Mouse (Mus musculus) heart, postnatal 0 days (tissue): ENCODE data around the gene Mns1. TPM values are rescaled to one million over a fixed set of nuclear protein-coding genes. Genes with fewer than 3 reads are reported as not detected.

Experiments used
- ATAC-seq: fragments of 200-750 bp; cut with Nextera tagmentation; 2 replicates; pipeline ENCODE4 v1.8.0; 2017; ENCODE audit warnings: low read depth, moderate number of reproducible peaks, moderate library complexity; ENCODE audit not compliant: insufficient read depth
- DNase-seq: peaks from one replicate; pipeline ENCODE4 v3.0.0-alpha.2; 2016; ENCODE audit warnings: low spot score
- H3K27ac ChIP-seq: fragments of 300-500 bp; sonication (generic); 2 replicates; pipeline ENCODE4 v1.5.1; 2014; ENCODE audit warnings: low read depth, mild to moderate bottlenecking
- H3K27me3 ChIP-seq: fragments of 300-500 bp; sonication (generic); 2 replicates; pipeline ENCODE4 v1.6.1; 2014; ENCODE audit warnings: low read length, mixed read lengths; ENCODE audit not compliant: control insufficient read depth, insufficient read depth
- H3K36me3 ChIP-seq: fragments of 300-500 bp; sonication (generic); replicated peaks from 2 replicates; pipeline ENCODE4 v1.6.1; 2014; ENCODE audit warnings: low read length, mixed read lengths; ENCODE audit not compliant: control insufficient read depth, insufficient read depth
- H3K4me1 ChIP-seq: fragments of 300-500 bp; sonication (generic); 2 replicates; pipeline ENCODE4 v1.6.1; 2014; ENCODE audit warnings: antibody characterized with exemption; ENCODE audit not compliant: control insufficient read depth, insufficient read depth
- H3K4me2 ChIP-seq: fragments of 300-500 bp; sonication (generic); 2 replicates; pipeline ENCODE4 v1.6.1; 2014; ENCODE audit warnings: low read depth, mild to moderate bottlenecking, low read length, moderate library complexity
- H3K4me3 ChIP-seq: fragments of 300-500 bp; sonication (generic); 2 replicates; pipeline ENCODE4 v1.5.1; 2014; ENCODE audit warnings: low read depth, low read length
- H3K9ac ChIP-seq: fragments of 300-500 bp; sonication (generic); replicated peaks from 2 replicates; pipeline ENCODE4 v1.6.1; 2014; ENCODE audit warnings: low read depth, low read length, mixed read lengths
- H3K9me3 ChIP-seq: fragments of 300-500 bp; sonication (generic); replicated peaks from 2 replicates; pipeline ENCODE4 v1.6.1; 2016; ENCODE audit warnings: low read length; ENCODE audit not compliant: control insufficient read depth
- CTCF ChIP-seq: IDR thresholded peaks from 2 replicates; pipeline ENCODE4 v1.5.1; 2016; ENCODE audit warnings: antibody characterized with exemption, control low read depth, low read depth
- EP300 ChIP-seq: IDR thresholded peaks from 2 replicates; pipeline ENCODE4 v1.6.1; 2016; ENCODE audit warnings: antibody characterized with exemption, low read depth
- WGBS: fragments of 180-500 bp; shearing (Covaris S2); extraction: QIAGEN DNeasy Blood & Tissue Kit; methylation state at CpG from one replicate; pipeline ENCODE4 v1.1.7; 2014; 5-methylcytosine and 5-hydroxymethylcytosine counted together
- polyA plus RNA-seq: library from polyadenylated mRNA; unstranded; fragments of >200 nt; fragmentation: Nextera tagmentation; extraction: Ambion mirVana; gene quantifications from 2 replicates; pipeline ENCODE4 v1.2.1, GENCODE M21; 2015
- total RNA-seq: library from RNA; depleted of rRNA; stranded (reverse); fragments of >200 nt; gene quantifications from 2 replicates; pipeline ENCODE4 v1.2.3, GENCODE M21; 2014; ENCODE audit warnings: low replicate concordance

The Mns1 gene
- total and polyA plus RNA-seq, 2 experiments from 2014 or later, result 1.1 to 5.1 TPM

- H3K27ac ChIP-seq, result peak overlapping the region; percentile 34; the same call in 1 of the 2 replicates
- no peak overlapping the region for H3K9ac ChIP-seq
- TF ChIP-seq EP300 (no peak), CTCF (no peak)
- H3K4me1 ChIP-seq, result no peaks in the 10 kb centered on the region
- no peak overlapping the region for H3K4me2 ChIP-seq
- peaks cover 3% of the 10 kb centered on the region; the same call in 1 of the 2 replicates for H3K36me3 ChIP-seq
- no peak for DNase-seq
- no peaks in the 10 kb centered on the region for H3K27me3 ChIP-seq
- no peak overlapping the region for H3K4me3 ChIP-seq
- WGBS, result 58% methylated on average over 4 of the region's 4 CpGs
- ATAC-seq, result no peak
- no peaks in the 10 kb centered on the region for H3K9me3 ChIP-seq
These were observed 28.0 kb downstream of the Mns1 start for GRCm38 (mm10) chr9:72465754-72466181.

- no peak for ATAC-seq
- Histone ChIP-seq H3K4me3 (no peak overlapping the region), H3K9me3 (no peaks in the 10 kb centered on the region), H3K36me3 (0 out of 2 replicates have a peak, but pooled peaks cover 7% of the 10 kb centered on the region), H3K27ac (no peak overlapping the region), H3K27me3 (no peaks in the 10 kb centered on the region), H3K9ac (no peak overlapping the region), H3K4me2 (no peak overlapping the region), H3K4me1 (no peaks in the 10 kb centered on the region)
- 56% methylated on average over 11 of the region's 11 CpGs for WGBS
- TF ChIP-seq CTCF, result peak; percentile 60
- no peak for TF ChIP-seq EP300
- DNase-seq, result peak; percentile 11
These were observed 30.0 kb downstream of the Mns1 start for GRCm38 (mm10) chr9:72467551-72468407.

GRCm38 (mm10) chr9:72468616-72469015 is 30.8 kb downstream of the Mns1 start:
- ATAC-seq (no peak), DNase-seq (no peak)
- Histone ChIP-seq H3K36me3 (0 out of 2 replicates have a peak, but pooled peaks cover 12% of the 10 kb centered on the region), H3K4me1 (no peaks in the 10 kb centered on the region), H3K27me3 (no peaks in the 10 kb centered on the region), H3K4me3 (no peak overlapping the region), H3K4me2 (no peak overlapping the region), H3K9me3 (no peaks in the 10 kb centered on the region), H3K27ac (no peak overlapping the region), H3K9ac (no peak overlapping the region)
- TF ChIP-seq EP300, result no peak
- TF ChIP-seq CTCF, result no peak
- 90% methylated on average over 10 of the region's 10 CpGs for WGBS

- no peaks in the 10 kb centered on the region for H3K4me1 ChIP-seq
- ATAC-seq, result no peak
- H3K9ac ChIP-seq, result no peak overlapping the region
- no peaks in the 10 kb centered on the region for H3K9me3 ChIP-seq
- H3K4me3 ChIP-seq, result no peak overlapping the region
- 0 out of 2 replicates have a peak, but pooled peaks cover 12% of the 10 kb centered on the region for H3K36me3 ChIP-seq
- 88% methylated on average over 1 of the region's 1 CpGs for WGBS
- no peak overlapping the region for H3K4me2 ChIP-seq
- no peak overlapping the region for H3K27ac ChIP-seq
- TF ChIP-seq EP300, result no peak
- no peak for TF ChIP-seq CTCF
- H3K27me3 ChIP-seq, result no peaks in the 10 kb centered on the region
- no peak for DNase-seq
These were observed 32.0 kb downstream of the Mns1 start for GRCm38 (mm10) chr9:72469851-72470250.

GRCm38 (mm10) chr9:72475511-72475910 is 37.7 kb downstream of the Mns1 start:
- no peak overlapping the region for H3K27ac ChIP-seq
- no peak overlapping the region for H3K4me2 ChIP-seq
- peaks cover 21% of the 10 kb centered on the region; the same call in 1 of the 2 replicates for H3K36me3 ChIP-seq
- no peak for TF ChIP-seq EP300
- no peak for TF ChIP-seq CTCF
- no peak for ATAC-seq
- H3K9me3 ChIP-seq, result no peaks in the 10 kb centered on the region
- WGBS, result 88% methylated on average over 9 of the region's 9 CpGs
- no peaks in the 10 kb centered on the region for H3K27me3 ChIP-seq
- no peaks in the 10 kb centered on the region for H3K4me1 ChIP-seq
- H3K4me3 ChIP-seq, result no peak overlapping the region
- DNase-seq, result no peak
- no peak overlapping the region for H3K9ac ChIP-seq
